Mouse (Mus musculus) splenic B cell, adult 2 months (primary cell): ENCODE results near the gene Dgcr8.
"Not testable (repeated sequence)": the region's sequence is repeated elsewhere in the genome, so short reads cannot be mapped to it uniquely, and the experiment has no call there.

Experiments used
- DNase-seq: peaks from one replicate; pipeline ENCODE4 v3.0.0-alpha.2; 2011; ENCODE audit warnings: low read depth, low spot score
- H3K27me3 ChIP-seq: 2 replicates; pipeline ENCODE4 v1.6.1; 2012; ENCODE audit warnings: mild to moderate bottlenecking, low read length, moderate library complexity, mixed read lengths; ENCODE audit not compliant: control insufficient read depth, poor library complexity, insufficient read depth, severe bottlenecking
- H3K36me3 ChIP-seq: 2 replicates; pipeline ENCODE4 v1.6.1; 2012; ENCODE audit warnings: mild to moderate bottlenecking, low read length, moderate library complexity, mixed read lengths; ENCODE audit not compliant: control insufficient read depth, poor library complexity, insufficient read depth, severe bottlenecking

The Dgcr8 gene

GRCm38 (mm10) chr16:18289067-18289588, at the start of gene Dgcr8:
Gene Dgcr8 (minus strand): TSS chr16:18289246.
- Histone ChIP-seq H3K27me3 (no peaks in the 10 kb centered on the region), H3K36me3 (peaks cover under 1% of the 10 kb centered on the region)
- DNase-seq, result peak; percentile 96

DNA sequence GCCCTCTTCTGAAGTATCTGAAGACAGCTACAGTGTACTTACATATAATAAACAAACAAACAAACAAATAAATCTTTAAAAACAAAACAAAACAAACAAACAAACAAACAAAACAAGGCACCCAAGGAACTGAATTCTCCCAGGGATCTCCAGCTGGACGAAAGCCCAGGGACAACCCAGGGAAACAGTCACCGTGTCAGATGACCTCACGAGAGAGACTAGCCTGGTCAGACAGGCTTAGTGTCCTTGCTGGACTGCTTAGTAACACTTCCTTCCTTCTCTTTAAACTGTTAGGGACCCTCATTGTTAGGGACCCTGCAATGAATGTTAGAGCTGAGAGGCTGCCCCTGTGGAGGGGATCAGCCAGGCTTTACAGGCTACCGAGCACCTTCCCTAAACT, 48.2 kb upstream of the Dgcr8 start:
- H3K27me3 ChIP-seq, result no peaks in the 10 kb centered on the region
- no peaks in the 10 kb centered on the region for H3K36me3 ChIP-seq
- DNase-seq, result no peak

- Histone ChIP-seq H3K27me3 (no peaks in the 10 kb centered on the region), H3K36me3 (no peaks in the 10 kb centered on the region)
- no peak for DNase-seq
Measured at GRCm38 (mm10) chr16:18335981-18336380, 46.9 kb upstream of the Dgcr8 start.

DNA sequence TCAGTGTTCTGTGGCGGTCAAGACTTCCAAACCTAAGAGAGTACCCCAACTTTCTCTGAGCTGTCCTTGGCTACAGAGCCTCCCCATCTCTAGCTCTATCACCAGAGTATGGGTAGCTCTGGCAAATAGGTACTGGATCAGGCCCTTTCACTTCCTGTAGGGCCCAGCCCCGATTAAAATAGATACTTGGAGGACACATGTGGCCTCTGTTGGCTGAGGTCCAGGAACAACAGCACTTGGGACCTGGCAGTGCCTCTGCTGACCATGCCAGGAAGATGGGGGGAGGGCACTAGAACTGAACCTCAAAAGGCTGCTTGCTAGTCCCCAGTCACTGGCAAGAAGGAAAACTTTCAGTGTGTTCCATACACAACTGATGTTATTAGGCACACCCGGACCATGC, 44.9 kb upstream of the Dgcr8 start:
- H3K36me3 ChIP-seq, result no peaks in the 10 kb centered on the region
- no peaks in the 10 kb centered on the region for H3K27me3 ChIP-seq

GRCm38 (mm10) chr16:18328524-18328923, 39.5 kb upstream of the Dgcr8 start:
- no peaks in the 10 kb centered on the region for H3K27me3 ChIP-seq

More for the DNA sequence above, 44.9 kb upstream of the Dgcr8 start:
- DNase-seq, result no peak

GRCm38 (mm10) chr16:18327936-18328335, 38.9 kb upstream of the Dgcr8 start:
- DNase-seq, result no peak
- Histone ChIP-seq H3K36me3 (no peaks in the 10 kb centered on the region), H3K27me3 (no peaks in the 10 kb centered on the region)

More at GRCm38 (mm10) chr16:18328524-18328923, 39.5 kb upstream of the Dgcr8 start:
- DNase-seq, result no peak
- no peaks in the 10 kb centered on the region for H3K36me3 ChIP-seq

DNA sequence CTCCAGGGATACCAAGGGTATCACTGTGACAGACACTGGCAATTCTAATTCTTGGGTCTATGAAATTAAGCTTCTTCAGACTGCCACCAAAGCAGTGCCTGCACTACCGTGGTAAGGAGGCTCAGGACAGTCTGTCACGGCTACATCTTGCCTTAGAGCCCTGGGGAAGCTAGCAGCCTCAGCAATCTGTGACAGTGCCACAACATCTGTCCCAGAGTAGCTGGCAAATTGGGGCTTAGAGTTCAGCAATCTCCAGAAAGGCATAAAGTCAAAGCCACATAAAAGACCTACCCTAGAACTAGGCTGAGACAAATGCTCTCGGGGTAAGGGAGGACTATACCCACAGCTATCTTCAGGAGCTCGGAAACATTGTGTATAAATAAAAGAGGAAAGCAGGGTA, 36.7 kb upstream of the Dgcr8 start:
- Histone ChIP-seq H3K36me3 (no peaks in the 10 kb centered on the region), H3K27me3 (no peaks in the 10 kb centered on the region)
- DNase-seq, result no peak

- Histone ChIP-seq H3K27me3 (no peaks in the 10 kb centered on the region), H3K36me3 (no peaks in the 10 kb centered on the region)
- DNase-seq, result no peak
Measured at GRCm38 (mm10) chr16:18324031-18324430, 35.0 kb upstream of the Dgcr8 start.

DNA sequence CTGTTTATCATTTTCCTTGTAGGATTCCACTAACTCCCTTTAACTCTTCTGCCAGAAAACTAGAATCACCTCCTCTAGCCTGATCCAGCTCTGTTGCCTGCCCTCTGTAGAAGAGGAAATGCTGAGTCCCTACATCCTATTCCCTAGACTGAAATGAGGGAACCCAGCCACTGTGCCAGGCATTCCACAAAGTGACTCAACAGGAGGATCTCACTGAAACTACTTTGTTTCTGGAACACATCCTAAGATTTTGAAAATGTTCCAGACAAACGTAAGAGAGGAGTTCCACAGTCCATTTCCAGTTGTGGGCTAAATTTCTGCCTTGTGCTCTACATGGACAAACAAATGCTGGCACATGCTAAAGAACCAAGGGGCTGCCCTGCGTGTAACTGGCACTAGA, 34.4 kb upstream of the Dgcr8 start:
- no peaks in the 10 kb centered on the region for H3K27me3 ChIP-seq
- H3K36me3 ChIP-seq, result no peaks in the 10 kb centered on the region
- no peak for DNase-seq

GRCm38 (mm10) chr16:18321443-18321842, 32.4 kb upstream of the Dgcr8 start:
- no peaks in the 10 kb centered on the region; the same call in 1 of the 2 replicates for H3K36me3 ChIP-seq
- no peak for DNase-seq
- no peaks in the 10 kb centered on the region for H3K27me3 ChIP-seq

GRCm38 (mm10) chr16:18318992-18319391, 29.9 kb upstream of the Dgcr8 start:
- no peak for DNase-seq
- Histone ChIP-seq H3K27me3 (no peaks in the 10 kb centered on the region), H3K36me3 (peaks cover 2% of the 10 kb centered on the region)

DNA sequence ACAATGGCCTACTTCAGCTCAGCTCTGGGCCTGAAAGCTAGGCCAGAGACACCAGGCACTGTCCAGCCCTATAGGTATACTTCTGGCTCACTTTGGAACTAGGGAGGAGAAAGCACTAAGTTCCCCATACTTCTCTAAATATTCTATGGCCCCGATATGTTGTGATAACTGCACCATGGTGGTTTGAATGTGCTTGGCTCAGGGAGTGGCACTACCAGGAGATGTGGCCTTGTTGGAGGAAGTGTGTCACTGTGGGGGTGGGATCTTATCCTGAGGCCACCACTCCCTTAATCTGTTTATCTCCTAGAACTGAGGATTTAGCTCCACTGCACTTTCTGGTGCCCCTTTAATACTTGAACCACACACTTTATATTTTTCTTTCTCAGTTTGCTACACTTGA, 19.1 kb upstream of the Dgcr8 start:
- Histone ChIP-seq H3K27me3 (no peaks in the 10 kb centered on the region), H3K36me3 (peaks cover 5% of the 10 kb centered on the region; the same call in 1 of the 2 replicates)
- DNase-seq, result no peak

GRCm38 (mm10) chr16:18289614-18290013, 568 bp upstream of the Dgcr8 start:
- not testable (repeated sequence) for H3K27me3 ChIP-seq, DNase-seq, H3K36me3 ChIP-seq

DNA sequence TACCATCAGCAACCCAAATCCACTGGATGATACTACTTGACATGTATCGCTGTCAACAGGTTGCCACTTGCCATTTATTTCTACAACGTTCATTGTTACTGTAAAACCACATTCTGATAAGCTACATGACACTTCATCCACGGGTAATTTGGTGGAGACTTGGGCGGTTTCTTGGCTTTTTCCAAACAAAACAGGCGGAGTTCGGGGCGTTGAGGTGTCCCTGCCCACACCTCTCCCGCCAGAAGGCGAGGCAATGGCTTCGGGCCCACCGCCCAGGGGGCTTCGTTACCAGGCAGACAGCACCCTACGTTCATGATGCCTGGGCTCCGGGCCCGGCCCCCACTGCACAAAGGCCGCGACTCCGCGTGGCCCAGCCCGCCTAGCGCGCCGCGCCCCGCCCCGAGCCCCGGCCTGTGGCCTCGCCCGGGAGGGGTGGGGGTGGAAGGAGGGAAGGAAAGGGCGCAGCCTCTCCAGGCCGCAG, 425 bp downstream of the Dgcr8 start:
- H3K36me3 ChIP-seq, result peaks cover 5% of the 10 kb centered on the region
- no peaks in the 10 kb centered on the region for H3K27me3 ChIP-seq
- DNase-seq, result no peak

GRCm38 (mm10) chr16:18288166-18288565, 880 bp downstream of the Dgcr8 start:
- Histone ChIP-seq H3K36me3 (peaks cover 8% of the 10 kb centered on the region), H3K27me3 (no peaks in the 10 kb centered on the region; the same call in 1 of the 2 replicates)
- DNase-seq, result peak; percentile 6

GRCm38 (mm10) chr16:18275166-18275565, 13.9 kb downstream of the Dgcr8 start:
- peaks cover 20% of the 10 kb centered on the region for H3K36me3 ChIP-seq
- DNase-seq, result no peak

More at GRCm38 (mm10) chr16:18275166-18275565, 13.9 kb downstream of the Dgcr8 start:
- no peaks in the 10 kb centered on the region for H3K27me3 ChIP-seq
